Mouse (Mus musculus) cerebellum, adult 2 months (tissue): ENCODE results near the gene F2rl3. TPM values are rescaled to one million over a fixed set of nuclear protein-coding genes. Genes with fewer than 3 reads are reported as not detected.

ENCODE experiments used
- DNase-seq, 2 experiments: peaks; one replicate each; pipeline ENCODE4 v3.0.0; 2021
- H3K27ac ChIP-seq: fragments of 200-500 bp; 2 replicates; pipeline ENCODE4 v1.5.1; 2012; ENCODE audit warnings: low read length, control low read depth, inconsistent platforms; ENCODE audit not compliant: insufficient read depth
- H3K27me3 ChIP-seq: fragments of 200-500 bp; 2 replicates; pipeline ENCODE4 v1.6.1; 2012; ENCODE audit warnings: inconsistent platforms, mild to moderate bottlenecking, low read length, moderate library complexity; ENCODE audit not compliant: control insufficient read depth, insufficient read depth
- H3K4me1 ChIP-seq: fragments of 200-500 bp; 2 replicates; pipeline ENCODE4 v1.6.1; 2011; ENCODE audit warnings: low read length; ENCODE audit not compliant: control insufficient read depth, insufficient read depth
- H3K4me3 ChIP-seq: fragments of 200-500 bp; replicated peaks from 2 replicates; pipeline ENCODE3; 2011; ENCODE audit warnings: mild to moderate bottlenecking, low read depth, low read length, control low read depth; ENCODE audit not compliant: insufficient read depth
- CTCF ChIP-seq: fragments of 200-500 bp; IDR thresholded peaks from 2 replicates; pipeline ENCODE4 v1.5.1; 2011; ENCODE audit warnings: low read depth, mild to moderate bottlenecking, control low read depth, low read length, moderate library complexity, borderline replicate concordance; ENCODE audit not compliant: insufficient read depth
- POLR2A ChIP-seq: fragments of 200-500 bp; IDR thresholded peaks from 2 replicates; pipeline ENCODE4 v1.6.1; 2011; ENCODE audit warnings: low read length, control low read depth, borderline replicate concordance; ENCODE audit not compliant: insufficient read depth
- WGBS: fragments of 180-500 bp; shearing (Covaris S2); methylation state at CpG from one replicate; pipeline ENCODE4 v1.1.7; 2018; 5-methylcytosine and 5-hydroxymethylcytosine counted together
- polyA plus RNA-seq: library from polyadenylated mRNA; depleted of rRNA; stranded (reverse); fragments of >200 nt; gene quantifications from 2 replicates; pipeline ENCODE4 v1.2.3, GENCODE M21; 2012

F2rl3 gene
- polyA plus RNA-seq, 1 experiment, result 0.65 TPM

GRCm38 (mm10) chr8:72756031-72756430 is 5.6 kb upstream of the F2rl3 start:
- DNase-seq, result no peak
- 100% methylated on average over 2 of the region's 2 CpGs for WGBS
- no peak overlapping the region for H3K4me3 ChIP-seq
- H3K27me3 ChIP-seq, result no peaks in the 10 kb centered on the region
- H3K4me1 ChIP-seq, result no peaks in the 10 kb centered on the region
- no peak for TF ChIP-seq POLR2A
- no peak for TF ChIP-seq CTCF
- H3K27ac ChIP-seq, result no peak overlapping the region

DNA sequence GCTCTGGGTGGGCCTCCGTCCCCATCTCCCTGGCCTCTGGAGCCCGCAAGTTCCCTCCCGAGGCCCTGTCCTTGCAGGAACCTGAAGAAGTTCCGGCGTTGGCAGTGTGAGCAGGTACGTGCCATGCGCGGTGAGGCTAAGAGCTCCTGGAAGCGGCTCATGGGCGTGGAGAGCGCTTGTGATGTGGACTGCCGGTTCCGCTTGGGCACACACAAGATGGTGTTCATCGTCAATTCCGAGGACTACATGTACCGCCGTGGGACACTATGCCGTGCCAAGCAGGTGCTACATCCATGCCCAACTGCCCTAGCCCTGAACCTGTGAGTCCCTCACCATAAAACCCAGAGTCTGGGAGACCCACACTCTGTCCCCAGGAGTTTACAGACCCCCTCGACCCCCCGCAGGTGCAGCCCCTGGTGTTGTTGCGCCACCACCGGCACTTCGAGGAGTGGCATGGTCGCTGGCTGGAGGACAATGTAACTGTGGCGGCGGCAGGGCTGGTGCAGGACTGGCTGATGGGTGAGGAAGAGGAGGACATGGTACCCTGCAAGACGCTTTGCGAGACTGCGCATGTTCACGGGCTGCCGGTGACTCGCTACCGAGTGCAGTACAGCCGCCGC is 4.8 kb upstream of the F2rl3 start:
- H3K4me3 ChIP-seq, result no peak overlapping the region
- H3K27ac ChIP-seq, result no peak overlapping the region
- TF ChIP-seq CTCF, result no peak
- no peak for TF ChIP-seq POLR2A
- no peaks in the 10 kb centered on the region for H3K4me1 ChIP-seq
- no peaks in the 10 kb centered on the region for H3K27me3 ChIP-seq
- whole genome bisulfite sequencing, result 95% methylated on average over 35 of the region's 35 CpGs
- peak in 1 of 2 experiments; percentile 5 for DNase-seq

DNA sequence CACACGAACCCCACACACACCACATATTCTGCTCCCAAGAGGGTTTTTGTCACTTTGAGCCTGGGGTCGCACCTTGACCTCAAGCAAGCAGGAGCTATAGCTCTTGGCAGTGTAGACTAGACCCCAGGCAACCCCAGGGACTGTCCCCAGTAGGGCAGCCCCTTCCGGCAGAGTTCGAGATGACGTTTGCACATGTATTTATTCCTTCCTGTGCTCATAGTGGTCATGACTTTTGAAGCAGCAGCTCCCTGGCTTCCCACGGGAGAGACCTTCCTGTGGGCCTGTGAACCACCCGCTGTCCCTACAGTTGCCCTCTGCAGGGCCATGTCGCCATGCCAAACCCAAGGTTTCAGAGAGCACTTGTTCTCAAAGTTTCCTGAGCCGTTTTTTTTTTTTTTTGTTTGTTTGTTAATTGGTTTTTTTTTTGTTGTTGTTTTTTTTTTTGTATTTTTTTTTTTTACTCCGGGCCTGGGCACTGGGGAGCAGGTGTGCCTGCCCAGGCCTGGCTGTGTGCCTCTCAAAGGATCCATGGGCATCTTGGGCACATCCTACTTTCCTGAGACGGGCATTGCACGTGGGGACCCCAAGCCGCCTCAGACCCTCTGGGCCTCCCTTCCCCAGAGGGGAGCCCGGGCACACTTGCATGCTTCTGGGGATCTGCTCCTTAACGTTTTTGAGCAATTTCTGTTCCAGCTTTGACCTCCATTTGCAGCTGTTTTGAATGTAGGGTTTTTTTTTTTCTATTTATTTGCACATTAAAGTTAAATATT is 4.1 kb upstream of the F2rl3 start:
- peak in 1 of 2 experiments; percentile 4 for DNase-seq
- TF ChIP-seq POLR2A (no peak), CTCF (no peak)
- WGBS, result 82% methylated on average over 15 of the region's 15 CpGs

DNA sequence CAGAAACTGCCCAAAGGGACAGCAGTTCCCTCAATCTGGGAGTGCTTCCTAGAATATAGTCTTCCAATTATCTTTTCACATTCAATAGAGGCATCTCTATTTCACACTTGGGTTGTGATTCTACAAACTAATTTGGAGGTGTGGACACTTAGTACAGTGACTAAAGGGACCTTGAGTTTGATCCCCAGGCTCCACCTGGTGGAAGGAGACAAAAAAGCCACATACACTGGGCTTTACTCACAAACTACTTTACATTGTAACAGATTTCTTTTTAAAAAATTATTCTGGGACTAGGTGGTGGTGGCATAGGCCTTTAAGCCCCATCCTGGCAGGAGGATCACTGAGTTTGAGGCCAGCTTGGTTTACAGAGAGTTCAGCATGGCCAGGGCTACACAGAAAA is 3.4 kb upstream of the F2rl3 start:
- DNase-seq, result no peak
- no peak overlapping the region for H3K4me3 ChIP-seq
- H3K27ac ChIP-seq, result no peak overlapping the region
- H3K4me1 ChIP-seq, result no peaks in the 10 kb centered on the region
- TF ChIP-seq POLR2A (no peak), CTCF (no peak)
- no peaks in the 10 kb centered on the region for H3K27me3 ChIP-seq

More for the DNA sequence above, 4.1 kb upstream of the F2rl3 start:
- Histone ChIP-seq H3K4me1 (no peaks in the 10 kb centered on the region), H3K4me3 (no peak overlapping the region), H3K27ac (no peak overlapping the region), H3K27me3 (no peaks in the 10 kb centered on the region)

DNA sequence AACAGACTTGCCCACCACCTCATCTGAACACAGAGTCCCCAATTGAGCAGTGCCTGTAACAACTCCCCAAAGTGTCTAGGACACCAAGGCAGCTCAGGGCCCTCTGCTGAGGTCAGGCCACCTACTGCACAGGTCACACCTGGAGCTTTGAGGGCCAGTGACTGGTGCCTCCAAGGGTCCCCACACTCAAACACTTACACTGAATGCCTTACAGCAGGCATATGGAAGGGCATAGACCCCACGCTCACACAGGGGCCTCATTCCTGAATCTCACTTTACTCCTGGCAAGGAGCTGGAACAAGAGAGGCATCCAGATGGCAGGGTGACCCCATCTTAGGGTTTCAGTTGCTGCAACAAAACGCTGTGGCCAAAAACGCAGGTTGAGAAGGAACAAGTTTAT is 1.5 kb upstream of the F2rl3 start:
- no peaks in the 10 kb centered on the region for H3K4me1 ChIP-seq
- TF ChIP-seq POLR2A (no peak), CTCF (no peak)
- 82% methylated on average over 3 of the region's 3 CpGs for WGBS

GRCm38 (mm10) chr8:72762306-72762705 is 626 bp downstream of the F2rl3 start:
- no peak for DNase-seq
- WGBS, result 71% methylated on average over 12 of the region's 12 CpGs
- no peaks in the 10 kb centered on the region for H3K4me1 ChIP-seq
- no peaks in the 10 kb centered on the region for H3K27me3 ChIP-seq
- TF ChIP-seq POLR2A, result no peak
- no peak for TF ChIP-seq CTCF
- no peak overlapping the region for H3K27ac ChIP-seq
- no peak overlapping the region for H3K4me3 ChIP-seq

More for the DNA sequence above, 1.5 kb upstream of the F2rl3 start:
- Histone ChIP-seq H3K4me3 (no peak overlapping the region), H3K27ac (no peak overlapping the region), H3K27me3 (no peaks in the 10 kb centered on the region)
- DNase-seq, result no peak

DNA sequence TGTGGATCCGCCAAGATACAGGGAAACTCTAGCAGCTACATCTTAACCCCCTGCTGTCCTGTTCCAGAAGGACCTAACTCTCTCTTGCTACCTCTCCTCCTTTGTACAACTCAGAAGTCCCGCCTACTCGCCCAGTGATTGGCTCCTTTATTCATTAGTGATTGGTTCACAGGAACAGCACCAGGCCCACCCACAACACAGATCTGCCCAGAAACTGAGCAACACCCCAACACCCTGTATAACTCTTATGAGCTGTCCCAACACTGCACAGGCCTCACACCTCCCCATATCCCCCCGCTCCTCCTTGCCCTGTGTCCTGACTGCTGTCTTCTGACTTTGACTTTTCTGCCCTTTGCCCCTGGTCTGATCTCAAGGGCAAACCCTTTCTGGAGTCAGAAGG is 4.0 kb downstream of the F2rl3 start:
- no peak for TF ChIP-seq POLR2A
- TF ChIP-seq CTCF, result no peak
- no peak overlapping the region for H3K27ac ChIP-seq
- no peaks in the 10 kb centered on the region for H3K4me1 ChIP-seq
- WGBS, result 75% methylated on average over 4 of the region's 4 CpGs
- H3K27me3 ChIP-seq, result no peaks in the 10 kb centered on the region
- no peak for DNase-seq
- H3K4me3 ChIP-seq, result no peak overlapping the region

GRCm38 (mm10) chr8:72766777-72767176 is 5.1 kb downstream of the F2rl3 start:
- Histone ChIP-seq H3K27ac (no peak overlapping the region), H3K27me3 (no peaks in the 10 kb centered on the region), H3K4me1 (no peaks in the 10 kb centered on the region), H3K4me3 (no peak overlapping the region)
- DNase-seq, result no peak
- WGBS, result 15% methylated on average over 7 of the region's 7 CpGs
- TF ChIP-seq CTCF, result no peak
- no peak for TF ChIP-seq POLR2A
